Mouse (Mus musculus): ENCODE measurements around the gene Gpr25.

Gene Gpr25

DNA sequence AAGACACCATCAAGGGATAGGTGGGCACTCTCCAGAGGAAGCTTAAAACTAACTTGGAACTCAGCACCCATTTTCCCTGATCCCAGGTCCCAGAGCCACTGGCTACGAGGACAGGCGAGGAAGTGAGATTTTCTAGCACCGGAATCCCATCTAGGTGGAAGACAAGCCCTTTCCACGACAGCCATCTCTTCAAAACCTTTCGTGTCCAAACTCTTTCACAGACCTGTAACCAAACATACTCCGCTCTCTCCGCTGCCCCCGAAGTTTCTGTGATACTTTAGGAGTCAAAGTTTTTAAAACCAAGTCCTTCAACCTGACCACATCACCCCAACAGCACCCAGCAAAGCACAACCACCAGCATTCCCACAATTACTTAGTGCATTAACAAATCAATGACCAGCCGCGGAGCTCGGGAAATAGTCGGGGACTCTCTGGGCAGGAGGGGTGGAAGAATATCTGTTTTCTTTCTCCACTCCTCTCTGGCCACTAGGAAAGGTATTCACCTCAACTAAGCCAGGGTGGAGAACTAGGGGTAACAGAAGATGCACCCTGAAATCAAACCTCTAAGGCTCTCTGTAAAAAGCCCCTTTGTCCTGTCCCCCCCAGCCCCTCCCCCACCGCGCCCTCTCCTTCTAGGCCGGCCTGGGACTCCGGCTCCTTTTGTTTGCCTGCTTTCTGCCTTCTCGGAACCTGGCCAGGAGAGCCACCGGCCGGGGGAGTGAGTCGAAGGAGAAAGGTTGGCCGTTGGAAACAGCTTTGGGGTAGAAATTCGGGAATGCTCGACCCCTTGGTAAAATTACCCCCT lies 27.5 kb downstream of the Gpr25 start:
- DNase-seq (ENCODE audit: low spot score): peak; percentile 37

DNA sequence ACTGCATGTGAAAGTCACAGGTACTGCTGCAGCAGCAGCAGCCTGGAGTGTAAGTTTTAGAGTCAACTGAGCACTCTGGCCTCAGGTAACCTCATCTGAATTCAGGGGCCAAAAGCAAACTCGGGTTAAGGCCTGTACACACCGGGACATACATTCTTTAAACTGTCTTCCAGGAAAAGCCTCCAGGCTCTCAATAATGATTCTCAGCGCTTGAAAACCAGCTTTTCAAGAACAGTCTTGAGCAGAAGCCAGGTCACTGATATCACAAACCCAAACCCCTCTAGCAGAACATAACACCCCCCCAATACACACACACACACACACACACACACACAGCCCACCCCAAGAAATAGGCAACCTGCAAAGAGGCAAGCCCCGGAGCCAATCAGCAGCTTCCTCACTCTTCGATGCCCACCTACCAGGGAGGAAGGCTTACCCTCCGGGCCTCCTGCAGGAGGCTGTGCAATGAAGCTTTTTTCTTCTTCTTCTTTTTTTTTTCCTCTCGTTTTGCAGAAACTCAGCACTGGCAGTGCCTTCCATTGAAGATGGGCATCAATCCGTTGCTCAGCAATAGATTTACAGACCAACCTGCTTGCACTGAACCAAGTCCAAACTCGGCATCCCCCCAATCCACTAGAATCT lies 28.3 kb downstream of the Gpr25 start:
- DNase-seq (ENCODE audit: low spot score): peak; percentile 29

DNA sequence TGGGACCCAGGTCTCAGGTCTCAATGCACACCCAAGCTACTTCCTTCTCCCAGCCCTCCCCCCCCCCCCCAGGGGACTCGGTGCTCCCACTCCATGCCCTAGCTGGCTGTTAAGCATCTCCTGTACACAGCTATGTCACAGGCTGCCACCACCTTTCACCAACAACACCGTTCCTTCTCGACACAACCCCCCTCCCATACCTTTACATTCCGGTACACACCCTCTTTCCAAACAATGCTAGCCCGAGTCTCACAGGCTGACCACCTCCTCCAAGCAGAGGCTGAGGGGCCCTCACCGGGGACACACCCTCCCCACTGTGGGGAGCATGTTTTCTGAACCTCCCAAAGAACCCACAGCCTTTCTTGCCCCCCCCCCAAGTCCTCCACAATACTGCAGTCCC lies 29.1 kb downstream of the Gpr25 start:
- DNase-seq (ENCODE audit: low spot score): no peak

DNA sequence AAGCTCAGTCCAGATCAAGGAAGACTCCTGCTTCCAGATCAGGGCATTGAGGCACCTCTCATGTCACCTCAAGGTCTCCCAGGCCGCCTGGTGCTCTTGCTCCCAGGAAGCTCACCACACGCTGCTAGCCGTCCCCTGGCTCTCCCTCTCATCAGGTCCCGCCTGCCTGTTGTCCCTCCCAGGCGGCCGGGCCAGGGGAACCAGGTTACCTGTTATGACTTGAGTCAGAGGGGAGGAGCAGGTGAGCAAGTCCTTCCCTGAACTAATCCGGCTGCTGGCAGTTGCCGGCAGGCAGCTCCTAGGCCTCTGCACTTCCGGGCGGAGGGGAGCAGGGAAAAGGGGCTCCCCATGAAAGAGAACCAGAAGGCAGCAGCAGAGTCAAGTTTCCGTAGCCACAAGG lies 30.5 kb downstream of the Gpr25 start:
- DNase-seq (ENCODE audit: low spot score): no peak

DNA sequence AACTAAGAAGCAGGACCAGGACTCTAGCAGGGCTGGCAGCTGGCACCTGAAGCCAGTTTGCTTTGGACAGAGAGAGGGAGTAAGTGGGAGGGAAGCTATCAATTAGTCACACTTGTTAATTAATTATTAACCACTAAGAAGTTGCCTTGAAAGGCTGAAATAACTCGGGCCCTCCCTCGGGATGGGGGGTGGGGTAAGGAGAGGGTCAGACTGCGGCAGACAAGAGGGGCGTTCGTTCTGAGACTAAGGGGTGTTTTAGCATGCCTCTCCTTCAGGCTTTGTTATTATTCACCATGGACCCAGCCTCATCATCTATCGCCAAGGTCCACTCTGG lies 31.7 kb downstream of the Gpr25 start:
- DNase-seq (ENCODE audit: low spot score): peak; percentile 53

DNA sequence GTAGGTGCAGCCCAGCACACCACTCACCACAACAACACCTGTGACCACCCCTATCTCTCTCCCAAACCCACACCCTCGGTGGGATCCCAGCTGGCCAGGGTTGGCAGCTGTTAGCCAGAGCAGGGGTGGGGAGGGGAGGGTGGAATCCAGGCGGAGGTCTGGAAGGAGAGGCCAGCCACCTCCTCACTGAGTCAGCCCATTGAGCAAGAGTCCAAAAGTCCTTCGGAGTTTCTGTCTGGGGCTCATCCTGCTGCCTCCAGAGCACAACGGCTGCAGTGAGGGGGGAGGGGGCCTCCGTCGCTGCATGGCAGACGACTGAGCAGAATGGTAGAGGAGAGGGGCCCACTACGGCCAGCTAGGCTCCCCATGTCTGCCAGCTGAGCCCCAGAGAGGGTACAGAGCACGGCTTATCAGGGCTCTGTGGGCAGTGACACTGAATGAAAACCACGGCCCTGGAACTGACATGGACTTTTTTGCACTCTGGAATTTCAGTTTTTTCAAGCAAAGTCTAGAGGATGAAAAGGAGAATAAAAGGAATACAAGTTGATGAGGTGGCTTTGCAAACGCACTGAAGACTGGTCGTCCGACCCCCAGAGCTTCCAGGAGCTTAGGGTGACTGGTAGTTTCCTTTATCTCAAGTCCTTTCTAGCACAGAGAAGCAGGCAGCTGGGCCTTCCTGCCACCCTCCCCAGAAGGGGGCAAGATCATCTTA lies 32.2 kb downstream of the Gpr25 start:
- peak; percentile 51 for DNase-seq (ENCODE audit: low spot score)

DNA sequence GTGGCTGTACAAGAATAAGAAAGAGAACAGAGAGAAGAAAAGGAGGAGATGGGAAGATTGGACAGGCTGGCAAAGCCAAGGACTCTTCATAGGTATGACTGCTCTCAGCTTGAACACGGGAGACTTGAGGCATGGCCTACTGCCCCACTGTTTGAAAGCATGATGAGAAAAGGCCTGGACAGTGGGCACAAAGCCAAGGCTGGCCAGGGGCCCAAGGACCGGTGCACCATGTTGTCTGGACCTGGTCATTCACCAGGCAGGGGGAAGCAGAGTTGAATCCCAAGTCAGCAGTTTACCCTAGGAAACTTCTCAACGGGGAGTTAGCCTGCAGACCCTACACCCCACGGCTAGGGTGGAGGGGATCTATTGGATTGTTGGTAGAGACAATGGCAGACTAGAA lies 32.8 kb downstream of the Gpr25 start:
- no peak for DNase-seq (ENCODE audit: low spot score)

DNA sequence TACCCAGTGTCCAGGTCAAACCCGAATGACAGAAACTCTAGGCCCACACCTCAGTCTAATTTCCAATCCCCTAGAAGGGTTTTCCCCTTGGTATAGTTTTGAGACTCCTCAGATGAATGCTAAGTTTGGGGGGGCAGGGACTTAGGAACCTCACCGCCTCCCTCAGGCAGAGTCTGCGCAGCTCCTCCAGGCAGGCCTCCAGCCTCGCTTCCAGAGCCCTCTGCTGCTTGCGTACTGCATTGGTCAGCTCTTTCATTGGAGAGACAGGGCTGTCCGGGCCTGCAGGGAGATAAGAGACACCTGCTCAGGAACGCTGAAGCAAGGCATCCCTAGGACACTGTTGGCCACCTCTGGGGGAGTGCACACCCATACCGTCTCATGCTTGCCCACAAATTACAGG lies 34.0 kb downstream of the Gpr25 start:
- no peak for DNase-seq (ENCODE audit: low spot score)

DNA sequence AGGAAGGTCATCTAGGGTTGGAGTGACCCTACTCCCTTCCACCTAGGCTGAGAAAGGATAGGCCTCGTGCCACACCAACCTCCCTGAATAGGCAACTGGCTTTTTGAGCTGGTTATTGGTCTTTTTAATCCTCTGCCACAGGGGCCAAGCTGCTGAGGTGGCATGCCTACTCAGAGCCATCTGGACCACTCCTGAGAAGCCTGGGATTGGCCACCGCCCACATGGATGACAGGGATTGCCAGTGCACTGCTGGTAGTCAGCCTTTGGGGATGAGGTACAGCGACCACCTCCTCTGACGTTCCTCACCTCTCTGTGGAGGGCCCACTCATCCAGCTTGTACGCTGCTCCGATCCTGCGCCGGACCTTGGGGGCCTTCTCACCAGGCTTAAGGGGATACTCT lies 34.8 kb downstream of the Gpr25 start:
- no peak for DNase-seq (ENCODE audit: low spot score)

DNA sequence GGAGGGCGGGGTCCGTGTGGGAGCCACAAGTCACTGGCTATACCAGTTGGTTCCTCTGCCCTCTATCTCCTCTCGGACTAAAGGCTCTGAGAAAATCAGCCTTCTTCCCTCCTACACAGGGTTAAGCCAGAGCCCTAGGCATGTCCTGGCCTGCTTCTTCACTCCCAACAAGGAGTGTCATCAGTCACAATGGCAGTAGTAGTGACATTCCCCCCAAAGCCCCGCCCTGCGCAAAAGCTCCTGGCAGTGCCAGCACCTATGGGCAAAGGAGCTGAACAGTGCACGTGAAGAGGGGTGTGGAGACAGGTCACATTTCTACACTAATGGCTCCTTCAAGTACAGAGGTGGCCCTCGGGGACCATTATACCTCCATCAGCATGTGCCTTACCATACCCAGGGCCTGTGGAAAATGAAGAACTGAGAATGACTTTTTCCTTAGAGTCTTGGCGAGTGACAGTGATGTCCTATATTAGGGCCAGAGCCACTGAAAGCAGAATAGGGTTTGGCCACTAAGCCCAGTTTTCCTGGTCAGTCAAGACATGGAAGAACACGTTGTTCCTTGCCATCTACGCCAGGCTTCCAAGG lies 36.8 kb downstream of the Gpr25 start:
- DNase-seq (ENCODE audit: low spot score): no peak

DNA sequence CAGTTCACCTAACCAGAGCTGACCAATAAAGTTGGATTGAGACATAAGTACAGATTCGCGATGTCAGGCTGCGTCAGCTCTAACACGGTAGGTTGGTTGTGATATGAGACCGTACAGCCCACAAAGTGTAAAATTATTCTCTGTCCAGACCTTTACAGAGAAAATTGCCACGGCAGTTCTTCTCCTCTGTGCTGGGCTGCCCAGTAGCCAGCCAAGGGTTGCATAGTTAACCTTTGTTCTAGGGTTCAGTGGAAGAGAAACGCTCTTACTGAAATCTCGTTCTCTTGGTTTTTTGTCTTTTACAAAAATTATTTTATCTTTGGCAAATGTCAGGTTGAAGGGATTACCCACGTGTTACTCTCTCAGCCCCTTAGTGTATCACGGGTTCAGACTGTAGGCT lies 38.3 kb downstream of the Gpr25 start:
- no peak for DNase-seq (ENCODE audit: low spot score)

DNA sequence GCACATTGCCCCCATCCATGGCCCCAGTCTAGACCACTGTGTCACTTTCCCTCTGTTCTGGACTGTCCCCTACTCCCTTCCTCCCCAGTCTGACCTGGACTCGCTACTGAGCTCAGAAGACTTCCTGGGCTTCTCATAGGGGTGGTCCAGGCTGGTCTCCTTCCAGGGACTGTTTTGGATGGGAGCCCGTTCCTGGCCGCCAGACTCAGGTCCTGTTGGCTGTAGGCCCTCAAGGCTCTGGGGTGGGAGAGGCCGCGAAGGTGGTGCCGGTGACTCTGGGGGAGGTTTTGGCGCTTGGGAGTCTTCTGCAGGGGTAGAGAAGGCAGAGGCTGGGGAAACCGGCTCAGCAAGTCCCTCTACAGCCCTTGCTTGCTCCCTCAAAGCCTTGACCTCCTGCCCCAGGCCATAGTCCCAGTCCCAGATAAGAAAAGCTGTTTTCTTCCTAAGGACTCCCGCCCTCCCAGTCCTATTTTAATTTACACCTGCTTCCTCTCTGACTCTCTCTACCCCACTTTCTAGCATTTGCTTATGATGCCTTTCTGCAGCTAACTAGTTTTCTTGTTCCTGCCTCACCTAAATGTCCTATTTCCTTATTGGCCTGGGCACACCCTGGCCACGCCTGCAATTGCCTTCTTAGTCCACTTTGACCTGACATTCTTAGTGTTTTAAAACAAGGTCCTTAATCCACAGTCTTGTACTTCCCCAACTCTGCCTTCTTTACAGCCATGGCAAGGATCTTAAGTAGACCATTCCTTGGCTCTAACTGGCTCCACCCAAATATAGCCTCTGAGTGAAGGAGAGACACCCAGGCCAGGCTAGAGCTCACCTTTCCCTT lies 40.4 kb downstream of the Gpr25 start:
- no peak for DNase-seq (ENCODE audit: low spot score)

DNA sequence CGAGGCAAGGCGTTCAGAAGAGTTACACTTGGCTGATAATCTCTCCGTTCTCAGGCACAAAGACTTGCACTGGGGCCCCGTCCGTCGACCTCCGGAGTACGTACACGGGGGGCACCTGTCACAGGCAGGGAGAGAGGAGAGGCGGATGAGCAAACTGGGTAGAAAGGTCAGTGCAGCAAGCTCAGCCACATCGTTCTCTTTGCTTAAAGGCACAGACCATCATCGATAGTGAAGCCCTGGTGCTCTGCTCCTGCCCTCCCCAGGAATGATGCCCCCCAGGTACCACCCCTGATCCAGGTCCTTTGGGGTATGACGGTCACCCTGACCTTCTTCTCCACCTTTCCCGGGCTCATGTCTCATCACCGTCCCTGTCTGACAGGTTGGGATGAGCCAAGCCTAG lies 46.4 kb downstream of the Gpr25 start:
- DNase-seq (ENCODE audit: low spot score): no peak

DNA sequence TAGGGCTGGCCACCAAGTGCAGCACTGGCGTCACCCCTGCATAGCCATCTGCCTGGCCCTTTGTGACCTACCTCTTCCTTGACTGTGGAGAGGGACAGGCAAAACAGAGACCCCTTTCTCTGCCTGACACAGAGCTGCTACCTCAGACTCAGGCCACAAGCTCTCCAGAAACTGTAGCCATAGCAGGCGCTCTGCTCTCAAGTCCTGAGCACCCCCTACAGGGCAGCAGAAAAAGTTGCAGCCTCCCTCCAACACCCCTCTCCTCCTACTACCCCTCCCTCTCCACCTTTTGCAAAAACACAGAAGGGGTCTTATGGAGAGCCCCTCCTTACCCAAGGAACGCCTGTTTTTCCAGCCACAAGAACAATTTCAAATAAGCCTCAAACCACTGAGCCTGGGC lies 47.9 kb downstream of the Gpr25 start, which contains the start of gene Mroh3:
Gene Mroh3 (minus strand): TSS at position 26 of the 400 bp plus-strand sequence.
- DNase-seq (ENCODE audit: low spot score): peak; percentile 76

Data from retina, embryonic 14.5 days (tissue).